In genomic region chr9:80163126-80163723, GRCm38 (mm10) we compare ENCODE assay signal across 9 mouse cellular contexts.
"Had no signal": no experiment of that assay in that cellular context is flagged by ENCODE, and none has a peak within 500 bp of the region (broad histone marks: within the 10 kb centered on the region; RNA-seq: fewer than 3 reads in every experiment).

No protein-coding gene starts in this region.

- H3K9me3 ChIP-seq: kidney, embryonic 15.5 days; limb, embryonic 13.5 days; liver, embryonic 12.5 days had no signal

- H3K27me3 ChIP-seq: kidney, embryonic 15.5 days; limb, embryonic 13.5 days had no signal

- H3K36me3 ChIP-seq: kidney, embryonic 15.5 days; limb, embryonic 13.5 days; liver, embryonic 12.5 days had no signal

- ATAC-seq: liver, embryonic 12.5 days had no signal

- DNase-seq: kidney, adult 2 months; kidney, postnatal 14 days; left cerebral cortex, postnatal 4 days; right cerebral cortex, postnatal 25 days; thymus, adult 18-20 months; thymus, postnatal 14 days had no signal

- H3K9ac ChIP-seq: limb, embryonic 13.5 days; liver, embryonic 12.5 days had no signal

- H3K27ac ChIP-seq: limb, embryonic 13.5 days; liver, embryonic 12.5 days had no signal
